Mouse (Mus musculus): Measurements from ENCODE around the gene Nkx3-2. TPM values are rescaled to one million over a fixed set of nuclear protein-coding genes. Genes with fewer than 3 reads are reported as not detected.

Nkx3-2 gene
- total and polyA plus RNA-seq, 3 experiments, result 0.06 TPM; not detected in 2

GRCm38 (mm10) chr5:41780026-41780425 lies 15.7 kb upstream of the Nkx3-2 start:
- WGBS, result 51% methylated on average over 3 of the region's 3 CpGs

GRCm38 (mm10) chr5:41775728-41776127 lies 11.4 kb upstream of the Nkx3-2 start:
- 50% methylated on average over 6 of the region's 6 CpGs for WGBS
- H3K36me3 ChIP-seq (ENCODE audit: control insufficient read depth, insufficient read depth, low read length), result no peaks in the 10 kb centered on the region
- no peak overlapping the region for H3K4me3 ChIP-seq
- DNase-seq, result no peak
- intact Hi-C loops (cut with DNase I), result no loop called here
- no peaks in the 10 kb centered on the region for H3K27me3 ChIP-seq (ENCODE audit: control insufficient read depth, insufficient read depth, low read length)
- TF ChIP-seq POLR2A (IDR thresholded peaks at IDR 0.05; ENCODE audit: insufficient read depth, low read depth, low read length), result no peak
- no peak for TF ChIP-seq CTCF (IDR thresholded peaks at IDR 0.05)
- no peak for TF ChIP-seq EP300 (IDR thresholded peaks at IDR 0.05; ENCODE audit: insufficient read depth, low read depth, low read length)
- H3K9ac ChIP-seq (ENCODE audit: low read depth, low read length), result no peak overlapping the region
- no peaks in the 10 kb centered on the region for H3K79me2 ChIP-seq (replicated peaks; ENCODE audit: control insufficient read depth, insufficient read depth, low read length)
- no peak overlapping the region for H3K27ac ChIP-seq
- H3K4me1 ChIP-seq (ENCODE audit: control insufficient read depth, insufficient read depth, low read length), result no peaks in the 10 kb centered on the region

More at GRCm38 (mm10) chr5:41780026-41780425, 15.7 kb upstream of the Nkx3-2 start:
- no peaks in the 10 kb centered on the region for H3K79me2 ChIP-seq (replicated peaks; ENCODE audit: control insufficient read depth, insufficient read depth, low read length)
- H3K9ac ChIP-seq (ENCODE audit: low read depth, low read length), result no peak overlapping the region
- intact Hi-C loops (cut with DNase I), result no loop called here
- H3K4me1 ChIP-seq (ENCODE audit: control insufficient read depth, insufficient read depth, low read length), result no peaks in the 10 kb centered on the region
- TF ChIP-seq CTCF (IDR thresholded peaks at IDR 0.05), result no peak
- TF ChIP-seq POLR2A (IDR thresholded peaks at IDR 0.05; ENCODE audit: insufficient read depth, low read depth, low read length), result no peak
- TF ChIP-seq EP300 (IDR thresholded peaks at IDR 0.05; ENCODE audit: insufficient read depth, low read depth, low read length), result no peak
- H3K27me3 ChIP-seq (ENCODE audit: control insufficient read depth, insufficient read depth, low read length), result no peaks in the 10 kb centered on the region
- H3K4me3 ChIP-seq, result no peak overlapping the region
- no peaks in the 10 kb centered on the region for H3K36me3 ChIP-seq (ENCODE audit: control insufficient read depth, insufficient read depth, low read length)
- no peak overlapping the region for H3K27ac ChIP-seq
- DNase-seq, result no peak

GRCm38 (mm10) chr5:41775273-41775672 lies 11.0 kb upstream of the Nkx3-2 start:
- Histone ChIP-seq H3K4me3 (no peak overlapping the region), H3K9ac (ENCODE audit: low read depth, low read length) (no peak overlapping the region), H3K79me2 (replicated peaks; ENCODE audit: control insufficient read depth, insufficient read depth, low read length) (no peaks in the 10 kb centered on the region), H3K27me3 (ENCODE audit: control insufficient read depth, insufficient read depth, low read length) (no peaks in the 10 kb centered on the region), H3K27ac (no peak overlapping the region), H3K4me1 (ENCODE audit: control insufficient read depth, insufficient read depth, low read length) (no peaks in the 10 kb centered on the region), H3K36me3 (ENCODE audit: control insufficient read depth, insufficient read depth, low read length) (no peaks in the 10 kb centered on the region)
- intact Hi-C loops (cut with DNase I), result no loop called here
- no peak for TF ChIP-seq POLR2A (IDR thresholded peaks at IDR 0.05; ENCODE audit: insufficient read depth, low read depth, low read length)
- no peak for TF ChIP-seq EP300 (IDR thresholded peaks at IDR 0.05; ENCODE audit: insufficient read depth, low read depth, low read length)
- no peak for TF ChIP-seq CTCF (IDR thresholded peaks at IDR 0.05)
- 77% methylated on average over 3 of the region's 3 CpGs for WGBS
- no peak for DNase-seq

GRCm38 (mm10) chr5:41768382-41769040 lies 4.2 kb upstream of the Nkx3-2 start:
- intact Hi-C loops (cut with DNase I), result loop anchor here (1.0 kb wide), 1 partner anchor 643 kb away; no protein-coding TSS in a partner anchor
- Histone ChIP-seq H3K27me3 (ENCODE audit: control insufficient read depth, insufficient read depth, low read length) (peaks cover 15% of the 10 kb centered on the region), H3K9ac (ENCODE audit: low read depth, low read length) (no peak overlapping the region), H3K4me1 (ENCODE audit: control insufficient read depth, insufficient read depth, low read length) (peaks cover 4% of the 10 kb centered on the region; the same call in 1 of the 2 replicates), H3K4me3 (peak overlapping the region; percentile 42), H3K36me3 (ENCODE audit: control insufficient read depth, insufficient read depth, low read length) (no peaks in the 10 kb centered on the region), H3K79me2 (replicated peaks; ENCODE audit: control insufficient read depth, insufficient read depth, low read length) (no peaks in the 10 kb centered on the region), H3K27ac (no peak overlapping the region)
- peak; percentile 80 to 89 for DNase-seq
- 3% methylated on average over 21 of the region's 21 CpGs for WGBS
- no peak; the same call in 1 of the 2 replicates for TF ChIP-seq CTCF (IDR thresholded peaks at IDR 0.05)
- TF ChIP-seq EP300 (IDR thresholded peaks at IDR 0.05; ENCODE audit: insufficient read depth, low read depth, low read length), result peak; percentile 78; the same call in 1 of the 2 replicates
- TF ChIP-seq POLR2A (IDR thresholded peaks at IDR 0.05; ENCODE audit: insufficient read depth, low read depth, low read length), result no peak

GRCm38 (mm10) chr5:41767296-41768200 lies 3.2 kb upstream of the Nkx3-2 start:
- 7% methylated on average over 33 of the region's 33 CpGs for WGBS
- H3K4me3 ChIP-seq, result peak overlapping the region; percentile 42
- TF ChIP-seq EP300 (IDR thresholded peaks at IDR 0.05; ENCODE audit: insufficient read depth, low read depth, low read length), result no peak
- intact Hi-C loops (cut with DNase I), result loop anchor here (1.0 kb wide), 1 partner anchor 642 kb away; no protein-coding TSS in a partner anchor
- H3K79me2 ChIP-seq (replicated peaks; ENCODE audit: control insufficient read depth, insufficient read depth, low read length), result no peaks in the 10 kb centered on the region
- H3K4me1 ChIP-seq (ENCODE audit: control insufficient read depth, insufficient read depth, low read length), result peaks cover 4% of the 10 kb centered on the region; the same call in 1 of the 2 replicates
- DNase-seq, result peak in 1 of 2 experiments; percentile 31
- H3K9ac ChIP-seq (ENCODE audit: low read depth, low read length), result no peak overlapping the region
- no peaks in the 10 kb centered on the region for H3K36me3 ChIP-seq (ENCODE audit: control insufficient read depth, insufficient read depth, low read length)
- H3K27me3 ChIP-seq (ENCODE audit: control insufficient read depth, insufficient read depth, low read length), result peaks cover 22% of the 10 kb centered on the region
- no peak overlapping the region for H3K27ac ChIP-seq

Measured in heart, adult 2 months (tissue).